Mouse (Mus musculus): ENCODE measurements at regions not wholly inside any gene's neighbourhood (a gene's known extent, or its start where the extent isn't known, plus 50 kb on each side); places are given as distances from the start of the nearest gene placed in this dataset.

DNA sequence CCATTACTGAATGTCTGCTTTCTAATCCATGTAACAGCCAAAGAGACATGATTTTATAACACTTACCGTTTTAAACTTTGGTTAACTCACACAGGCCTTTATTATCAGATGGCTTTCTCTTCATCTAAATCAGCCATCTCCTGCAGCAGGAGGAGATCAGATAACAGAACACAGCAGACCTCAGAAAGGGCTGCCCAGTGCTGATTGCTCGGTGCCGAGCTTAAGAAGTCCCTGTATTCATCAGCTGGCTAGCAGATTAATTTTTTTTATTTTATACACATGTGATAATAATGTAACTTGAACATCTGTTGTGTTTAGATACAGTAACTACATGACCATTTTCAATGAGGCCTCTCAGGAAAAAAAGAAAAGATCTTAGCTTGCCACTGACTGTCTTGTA lies 155.9 kb upstream of the Lpp start:
- WGBS: 90% methylated on average over 3 of the region's 3 CpGs
- Histone ChIP-seq H3K4me2 (ENCODE audit: low read depth, low read length, severe bottlenecking) (no peak overlapping the region), H3K27ac (ENCODE audit: low read depth, low read length) (no peak overlapping the region), H3K27me3 (ENCODE audit: control insufficient read depth, insufficient read depth, low read length) (no peaks in the 10 kb centered on the region), H3K9ac (ENCODE audit: low read length) (no peak overlapping the region), H3K9me3 (ENCODE audit: control insufficient read depth, low read length) (no peaks in the 10 kb centered on the region), H3K36me3 (ENCODE audit: control insufficient read depth, insufficient read depth, low read length) (no peaks in the 10 kb centered on the region), H3K4me3 (ENCODE audit: low read depth, low read length) (no peak overlapping the region), H3K4me1 (replicated peaks; ENCODE audit: control insufficient read depth, insufficient read depth, low read length) (no peaks in the 10 kb centered on the region)
- DNase-seq (ENCODE audit: low spot score): no peak
- no peak for ATAC-seq (replicated peaks; ENCODE audit: low FRiP score)

DNA sequence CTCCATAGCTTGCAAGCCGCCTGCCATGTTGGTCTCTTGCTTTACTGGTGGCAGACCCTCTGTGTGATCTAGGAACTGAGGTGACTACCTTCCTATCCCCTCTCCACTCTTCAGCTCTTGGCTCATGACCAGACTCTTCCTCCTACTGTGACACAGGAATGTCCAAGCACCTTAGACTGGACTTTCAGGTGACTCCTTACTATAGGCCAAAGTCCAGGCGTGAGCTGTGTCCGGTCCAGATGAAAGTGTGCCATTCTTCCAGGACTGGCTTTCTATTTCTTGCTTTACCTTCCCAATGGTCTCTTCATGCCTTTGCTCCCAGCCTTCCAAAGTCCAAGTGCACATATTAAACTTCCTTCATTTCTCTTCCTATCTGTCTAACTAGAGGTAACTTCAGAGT lies 156.3 kb upstream of the Lpp start:
- no peaks in the 10 kb centered on the region for H3K36me3 ChIP-seq (ENCODE audit: control insufficient read depth, insufficient read depth, low read length)
- no peaks in the 10 kb centered on the region for H3K4me1 ChIP-seq (replicated peaks; ENCODE audit: control insufficient read depth, insufficient read depth, low read length)
- H3K9me3 ChIP-seq (ENCODE audit: control insufficient read depth, low read length): no peaks in the 10 kb centered on the region
- no peak overlapping the region for H3K4me3 ChIP-seq (ENCODE audit: low read depth, low read length)
- DNase-seq (ENCODE audit: low spot score) (no peak), ATAC-seq (replicated peaks; ENCODE audit: low FRiP score) (no peak)
- H3K9ac ChIP-seq (ENCODE audit: low read length): no peak overlapping the region
- WGBS: 94% methylated on average over 3 of the region's 3 CpGs
- H3K27ac ChIP-seq (ENCODE audit: low read depth, low read length): no peak overlapping the region
- H3K27me3 ChIP-seq (ENCODE audit: control insufficient read depth, insufficient read depth, low read length): no peaks in the 10 kb centered on the region
- no peak overlapping the region for H3K4me2 ChIP-seq (ENCODE audit: low read depth, low read length, severe bottlenecking)

DNA sequence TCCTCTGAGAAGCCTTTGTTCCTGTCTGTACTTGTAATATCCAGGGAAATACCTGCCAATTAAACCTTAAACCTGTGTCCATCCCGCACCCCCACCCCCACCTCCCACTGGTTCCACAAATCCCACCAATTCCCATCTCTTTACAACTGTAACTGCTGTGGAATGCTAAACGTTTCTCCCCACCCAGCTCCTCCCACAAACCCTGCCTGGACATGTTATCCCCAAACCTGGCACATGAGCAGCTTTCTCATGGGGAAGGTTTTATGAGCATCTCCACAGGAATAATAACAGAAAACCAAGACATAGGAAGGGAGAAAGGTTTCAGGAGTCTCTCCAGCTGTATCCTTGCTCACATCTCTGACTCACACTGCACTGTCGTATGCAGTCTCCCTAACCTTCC lies 156.8 kb upstream of the Lpp start:
- no peak overlapping the region for H3K9ac ChIP-seq (ENCODE audit: low read length)
- no peaks in the 10 kb centered on the region for H3K4me1 ChIP-seq (replicated peaks; ENCODE audit: control insufficient read depth, insufficient read depth, low read length)
- no peak overlapping the region for H3K4me2 ChIP-seq (ENCODE audit: low read depth, low read length, severe bottlenecking)
- H3K27me3 ChIP-seq (ENCODE audit: control insufficient read depth, insufficient read depth, low read length): no peaks in the 10 kb centered on the region
- H3K27ac ChIP-seq (ENCODE audit: low read depth, low read length): no peak overlapping the region
- no peak overlapping the region for H3K4me3 ChIP-seq (ENCODE audit: low read depth, low read length)
- H3K9me3 ChIP-seq (ENCODE audit: control insufficient read depth, low read length): no peaks in the 10 kb centered on the region
- 76% methylated on average over 3 of the region's 3 CpGs for WGBS
- ATAC-seq (replicated peaks; ENCODE audit: low FRiP score) (no peak), DNase-seq (ENCODE audit: low spot score) (no peak)
- no peaks in the 10 kb centered on the region for H3K36me3 ChIP-seq (ENCODE audit: control insufficient read depth, insufficient read depth, low read length)

- H3K9ac ChIP-seq (ENCODE audit: low read length): no peak overlapping the region
- H3K36me3 ChIP-seq (ENCODE audit: control insufficient read depth, insufficient read depth, low read length): no peaks in the 10 kb centered on the region
- no peak overlapping the region for H3K4me3 ChIP-seq (ENCODE audit: low read depth, low read length)
- H3K4me1 ChIP-seq (replicated peaks; ENCODE audit: control insufficient read depth, insufficient read depth, low read length): no peaks in the 10 kb centered on the region
- ATAC-seq (replicated peaks; ENCODE audit: low FRiP score) (no peak), DNase-seq (ENCODE audit: low spot score) (no peak)
- H3K9me3 ChIP-seq (ENCODE audit: control insufficient read depth, low read length): no peaks in the 10 kb centered on the region
- no peaks in the 10 kb centered on the region for H3K27me3 ChIP-seq (ENCODE audit: control insufficient read depth, insufficient read depth, low read length)
- WGBS: 87% methylated on average over 11 of the region's 11 CpGs
- no peak overlapping the region for H3K4me2 ChIP-seq (ENCODE audit: low read depth, low read length, severe bottlenecking)
- no peak overlapping the region for H3K27ac ChIP-seq (ENCODE audit: low read depth, low read length)
Measured at GRCm38 (mm10) chr16:24234795-24235194, 158.5 kb upstream of the Lpp start.

DNA sequence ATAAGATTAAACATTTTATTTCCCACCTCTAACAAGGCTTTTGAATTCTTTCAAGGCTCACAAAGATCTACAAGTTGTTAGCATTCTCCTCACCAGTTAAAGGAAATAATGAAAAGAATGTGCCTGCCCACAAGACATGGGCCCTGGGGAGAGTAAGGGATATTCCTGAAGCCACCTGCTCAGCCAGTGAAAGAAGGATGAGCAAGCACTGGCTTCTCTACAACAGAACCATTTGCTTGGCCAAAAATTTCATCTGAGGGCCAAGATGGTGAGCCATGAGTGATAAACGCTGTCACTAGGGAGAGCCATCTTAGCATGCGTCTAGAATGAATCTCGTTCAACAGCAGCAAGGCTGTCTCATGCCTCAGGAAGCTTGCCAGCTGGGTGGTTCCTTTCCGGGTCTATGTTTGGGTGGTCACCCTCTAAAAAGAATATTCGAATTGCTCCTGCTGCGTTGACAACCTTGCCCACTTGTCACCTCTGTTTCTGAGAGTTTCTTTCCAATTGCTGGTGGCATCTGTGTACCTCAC lies 161.2 kb upstream of the Lpp start:
- H3K4me3 ChIP-seq (ENCODE audit: low read depth, low read length): no peak overlapping the region
- H3K36me3 ChIP-seq (ENCODE audit: control insufficient read depth, insufficient read depth, low read length): no peaks in the 10 kb centered on the region
- no peak overlapping the region for H3K4me2 ChIP-seq (ENCODE audit: low read depth, low read length, severe bottlenecking)
- no peak overlapping the region for H3K9ac ChIP-seq (ENCODE audit: low read length)
- H3K9me3 ChIP-seq (ENCODE audit: control insufficient read depth, low read length): no peaks in the 10 kb centered on the region
- no peak for DNase-seq (ENCODE audit: low spot score)
- no peaks in the 10 kb centered on the region for H3K4me1 ChIP-seq (replicated peaks; ENCODE audit: control insufficient read depth, insufficient read depth, low read length)
- H3K27ac ChIP-seq (ENCODE audit: low read depth, low read length): no peak overlapping the region
- H3K27me3 ChIP-seq (ENCODE audit: control insufficient read depth, insufficient read depth, low read length): no peaks in the 10 kb centered on the region
- 93% methylated on average over 6 of the region's 6 CpGs for WGBS
- no peak for ATAC-seq (replicated peaks; ENCODE audit: low FRiP score)

DNA sequence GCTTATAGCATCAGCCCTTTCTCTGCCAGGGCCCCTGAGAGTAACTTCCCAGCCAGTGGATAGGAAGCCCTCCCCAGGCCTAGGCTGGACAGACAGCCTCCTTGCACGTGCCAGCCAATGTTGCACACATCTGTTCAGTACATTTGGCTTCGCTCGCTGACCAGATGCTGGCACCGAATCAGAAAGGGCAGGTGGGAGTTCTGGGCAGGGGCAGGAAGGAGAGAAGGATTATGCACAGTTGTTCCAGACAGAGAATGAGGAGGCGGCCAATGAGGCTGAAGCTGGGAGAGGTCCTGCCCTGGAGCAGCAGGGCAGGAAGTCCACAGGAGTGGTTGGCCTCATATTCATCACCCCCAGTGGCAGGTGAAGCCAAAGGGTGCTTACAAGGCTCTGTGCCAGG lies 161.8 kb upstream of the Lpp start:
- no peaks in the 10 kb centered on the region for H3K4me1 ChIP-seq (replicated peaks; ENCODE audit: control insufficient read depth, insufficient read depth, low read length)
- no peaks in the 10 kb centered on the region for H3K27me3 ChIP-seq (ENCODE audit: control insufficient read depth, insufficient read depth, low read length)
- DNase-seq (ENCODE audit: low spot score) (no peak), ATAC-seq (replicated peaks; ENCODE audit: low FRiP score) (no peak)
- H3K4me2 ChIP-seq (ENCODE audit: low read depth, low read length, severe bottlenecking): no peak overlapping the region
- H3K9me3 ChIP-seq (ENCODE audit: control insufficient read depth, low read length): no peaks in the 10 kb centered on the region
- no peak overlapping the region for H3K9ac ChIP-seq (ENCODE audit: low read length)
- WGBS: 72% methylated on average over 5 of the region's 5 CpGs
- H3K4me3 ChIP-seq (ENCODE audit: low read depth, low read length): no peak overlapping the region
- H3K36me3 ChIP-seq (ENCODE audit: control insufficient read depth, insufficient read depth, low read length): no peaks in the 10 kb centered on the region
- H3K27ac ChIP-seq (ENCODE audit: low read depth, low read length): no peak overlapping the region

GRCm38 (mm10) chr16:24229002-24229607 lies 164.2 kb upstream of the Lpp start:
- H3K4me2 ChIP-seq (ENCODE audit: low read depth, low read length, severe bottlenecking): no peak overlapping the region
- no peak overlapping the region for H3K9ac ChIP-seq (ENCODE audit: low read length)
- H3K4me3 ChIP-seq (ENCODE audit: low read depth, low read length): no peak overlapping the region
- H3K27ac ChIP-seq (ENCODE audit: low read depth, low read length): no peak overlapping the region
- no peaks in the 10 kb centered on the region for H3K9me3 ChIP-seq (ENCODE audit: control insufficient read depth, low read length)
- no peaks in the 10 kb centered on the region for H3K36me3 ChIP-seq (ENCODE audit: control insufficient read depth, insufficient read depth, low read length)
- H3K4me1 ChIP-seq (replicated peaks; ENCODE audit: control insufficient read depth, insufficient read depth, low read length): no peaks in the 10 kb centered on the region
- 79% methylated on average over 7 of the region's 7 CpGs for WGBS
- H3K27me3 ChIP-seq (ENCODE audit: control insufficient read depth, insufficient read depth, low read length): no peaks in the 10 kb centered on the region
- DNase-seq (ENCODE audit: low spot score) (no peak), ATAC-seq (replicated peaks; ENCODE audit: low FRiP score) (no peak)

- no peak overlapping the region for H3K27ac ChIP-seq (ENCODE audit: low read depth, low read length)
- no peak overlapping the region for H3K9ac ChIP-seq (ENCODE audit: low read length)
- WGBS: 87% methylated on average over 4 of the region's 4 CpGs
- no peak for DNase-seq (ENCODE audit: low spot score)
- H3K9me3 ChIP-seq (ENCODE audit: control insufficient read depth, low read length): no peaks in the 10 kb centered on the region
- no peak overlapping the region for H3K4me2 ChIP-seq (ENCODE audit: low read depth, low read length, severe bottlenecking)
- H3K4me3 ChIP-seq (ENCODE audit: low read depth, low read length): no peak overlapping the region
- no peaks in the 10 kb centered on the region for H3K4me1 ChIP-seq (replicated peaks; ENCODE audit: control insufficient read depth, insufficient read depth, low read length)
- no peaks in the 10 kb centered on the region for H3K27me3 ChIP-seq (ENCODE audit: control insufficient read depth, insufficient read depth, low read length)
- ATAC-seq (replicated peaks; ENCODE audit: low FRiP score): no peak
- H3K36me3 ChIP-seq (ENCODE audit: control insufficient read depth, insufficient read depth, low read length): no peaks in the 10 kb centered on the region
Measured at GRCm38 (mm10) chr16:24225897-24226296, 167.4 kb upstream of the Lpp start.

- ATAC-seq (replicated peaks; ENCODE audit: low FRiP score) (no peak), DNase-seq (ENCODE audit: low spot score) (no peak)
- H3K36me3 ChIP-seq (ENCODE audit: control insufficient read depth, insufficient read depth, low read length): no peaks in the 10 kb centered on the region
- no peaks in the 10 kb centered on the region for H3K9me3 ChIP-seq (ENCODE audit: control insufficient read depth, low read length)
- H3K27me3 ChIP-seq (ENCODE audit: control insufficient read depth, insufficient read depth, low read length): no peaks in the 10 kb centered on the region
- WGBS: 90% methylated on average over 1 of the region's 1 CpGs
- no peaks in the 10 kb centered on the region for H3K4me1 ChIP-seq (replicated peaks; ENCODE audit: control insufficient read depth, insufficient read depth, low read length)
- H3K9ac ChIP-seq (ENCODE audit: low read length): no peak overlapping the region
- H3K27ac ChIP-seq (ENCODE audit: low read depth, low read length): no peak overlapping the region
- no peak overlapping the region for H3K4me3 ChIP-seq (ENCODE audit: low read depth, low read length)
- H3K4me2 ChIP-seq (ENCODE audit: low read depth, low read length, severe bottlenecking): no peak overlapping the region
Measured at GRCm38 (mm10) chr16:24225090-24225489, 168.2 kb upstream of the Lpp start.
